8 mouse cellular contexts compared by ENCODE assay signal in the genomic region with DNA sequence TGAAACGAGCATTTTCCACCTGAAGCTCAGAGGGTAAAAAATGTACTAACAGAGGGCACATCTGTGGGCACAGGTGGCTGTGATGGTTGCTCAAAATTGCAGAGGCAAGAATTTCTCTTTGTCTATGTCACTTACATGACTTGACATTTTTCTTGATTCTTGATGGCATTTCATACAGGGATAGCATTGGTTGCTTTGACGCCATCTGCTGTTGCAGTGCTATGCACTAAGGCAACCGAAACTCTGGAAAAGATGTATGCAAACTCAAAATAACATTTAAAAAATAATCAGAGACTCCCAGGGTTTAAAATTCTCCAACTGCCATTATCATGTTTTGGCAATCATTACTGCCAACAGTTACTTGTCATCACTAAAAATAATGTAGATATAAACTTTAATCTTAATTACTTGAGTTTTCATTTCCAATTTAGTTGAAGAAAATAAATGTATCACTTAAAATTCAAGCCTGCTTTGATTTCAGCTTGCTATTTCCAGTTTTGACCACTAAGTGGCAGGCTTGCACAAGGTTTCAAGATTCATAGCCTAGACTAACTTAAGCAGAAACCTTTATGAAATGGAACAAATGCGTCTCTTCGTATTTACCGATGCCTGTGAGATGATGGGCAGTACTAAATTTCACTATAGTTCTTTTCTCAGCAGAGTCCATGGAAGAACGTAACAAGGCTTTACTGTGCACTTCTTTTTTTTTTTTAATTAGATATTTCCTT.
DNase-seq lines count a peak whose midpoint lies in the region; ATAC-seq and TF ChIP-seq lines count a peak whose summit lies in the region.

No protein-coding gene starts in this region.

- no peaks in the 10 kb centered on the region for H3K36me3 ChIP-seq in embryonic facial prominence, embryonic 11.5 days (replicated peaks; ENCODE audit: control insufficient read depth, insufficient read depth, low read depth, low read length)
- H3K36me3 ChIP-seq in lung, postnatal 0 days (ENCODE audit: insufficient read depth, low read length), result no peaks in the 10 kb centered on the region

- no peak for ATAC-seq in embryonic facial prominence, embryonic 11.5 days (replicated peaks; ENCODE audit: insufficient number of reproducible peaks, low FRiP score, low TSS enrichment, low read depth)
- no peak for ATAC-seq in lung, postnatal 0 days

- no peak overlapping the region for H3K27ac ChIP-seq in embryonic facial prominence, embryonic 11.5 days (replicated peaks; ENCODE audit: low read depth, low read length)
- no peak overlapping the region for H3K27ac ChIP-seq in lung, postnatal 0 days (ENCODE audit: low read length)

- WGBS in embryonic facial prominence, embryonic 11.5 days, result 28% methylated on average over 7 of the region's 7 CpGs
- 26% methylated on average over 7 of the region's 7 CpGs for WGBS in lung, postnatal 0 days

- H3K4me1 ChIP-seq in embryonic facial prominence, embryonic 11.5 days (ENCODE audit: control insufficient read depth, insufficient read depth, low read length), result no peaks in the 10 kb centered on the region
- no peaks in the 10 kb centered on the region for H3K4me1 ChIP-seq in lung, postnatal 0 days (ENCODE audit: insufficient read depth, low read depth, low read length)

- no peak for TF ChIP-seq EP300 in lung, postnatal 0 days (IDR thresholded peaks at IDR 0.05)

- intact Hi-C loops in gastrocnemius, postnatal 14 days (cut with DNase I; ENCODE audit: low total_unique reads), result loop anchor here (10.0 kb wide), 1 partner anchor 950 kb away; no protein-coding TSS in a partner anchor

- H3K9ac ChIP-seq in embryonic facial prominence, embryonic 11.5 days (replicated peaks; ENCODE audit: low read length), result no peak overlapping the region
- H3K9ac ChIP-seq in lung, postnatal 0 days (replicated peaks; ENCODE audit: low read depth), result no peak overlapping the region

- no peaks in the 10 kb centered on the region for H3K9me3 ChIP-seq in embryonic facial prominence, embryonic 11.5 days (replicated peaks; ENCODE audit: control insufficient read depth, low read length)
- no peaks in the 10 kb centered on the region for H3K9me3 ChIP-seq in lung, postnatal 0 days (ENCODE audit: low read length)

- H3K27me3 ChIP-seq in embryonic facial prominence, embryonic 11.5 days (ENCODE audit: control insufficient read depth, insufficient read depth, low read length), result no peaks in the 10 kb centered on the region
- no peaks in the 10 kb centered on the region for H3K27me3 ChIP-seq in lung, postnatal 0 days (replicated peaks; ENCODE audit: insufficient read depth, low read length)

- no peak overlapping the region for H3K4me2 ChIP-seq in embryonic facial prominence, embryonic 11.5 days (ENCODE audit: low read depth, low read length)
- H3K4me2 ChIP-seq in lung, postnatal 0 days (replicated peaks; ENCODE audit: low read depth, low read length), result no peak overlapping the region

- no peak overlapping the region for H3K4me3 ChIP-seq in embryonic facial prominence, embryonic 11.5 days (ENCODE audit: low read depth, low read length)
- H3K4me3 ChIP-seq in lung, postnatal 0 days (ENCODE audit: low read depth, low read length), result no peak overlapping the region

- peak; percentile 76 for TF ChIP-seq CTCF in lung, postnatal 0 days (IDR thresholded peaks at IDR 0.05)

- DNase-seq in gastrocnemius, adult 18-20 months (ENCODE audit: low spot score), result peak; percentile 26
- DNase-seq in gastrocnemius, postnatal 14 days, result no peak
- DNase-seq in 3134 (ENCODE audit: extremely low read depth, insufficient read length, low spot score) (peak; percentile 17), adipocyte (ENCODE audit: low spot score) (peak; percentile 62)
- DNase-seq in embryonic facial prominence, embryonic 11.5 days (ENCODE audit: low spot score), result peak; percentile 76
- peak; percentile 54 to 56 for DNase-seq in kidney, postnatal 4 days
- DNase-seq in lung, postnatal 0 days (ENCODE audit: low spot score), result peak; percentile 39
- DNase-seq in telencephalon, adult 2 months (ENCODE audit: low read depth, low spot score), result peak; percentile 78
